Mouse (Mus musculus) cerebellum, adult 18-20 months (tissue): Measurements from ENCODE around the gene Tac2.

Experiments used
- DNase-seq, 2 experiments: peaks; one replicate each; pipeline ENCODE4 v3.0.0; 2021

The Tac2 gene

DNA sequence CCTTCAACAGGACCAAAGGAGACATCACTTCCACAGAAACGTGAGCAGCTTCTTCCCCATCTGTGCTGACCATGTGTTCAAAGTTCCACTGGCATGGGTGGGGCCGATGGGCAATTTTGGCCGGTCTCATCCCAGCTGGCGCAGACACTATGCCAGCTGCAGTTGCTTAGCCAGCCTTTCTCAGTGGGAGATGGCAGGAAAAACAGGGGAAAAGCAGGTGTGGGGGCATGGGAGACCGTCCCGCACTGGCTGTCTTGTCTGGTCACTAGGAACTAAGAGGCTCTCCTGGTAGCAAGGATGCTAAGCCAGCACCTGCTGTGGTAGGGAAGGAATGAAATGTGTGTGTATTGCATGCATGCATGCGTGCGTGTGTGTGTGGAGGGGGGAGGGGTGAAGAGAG lies 4.2 kb downstream of the Tac2 start:
- DNase-seq: no peak

DNA sequence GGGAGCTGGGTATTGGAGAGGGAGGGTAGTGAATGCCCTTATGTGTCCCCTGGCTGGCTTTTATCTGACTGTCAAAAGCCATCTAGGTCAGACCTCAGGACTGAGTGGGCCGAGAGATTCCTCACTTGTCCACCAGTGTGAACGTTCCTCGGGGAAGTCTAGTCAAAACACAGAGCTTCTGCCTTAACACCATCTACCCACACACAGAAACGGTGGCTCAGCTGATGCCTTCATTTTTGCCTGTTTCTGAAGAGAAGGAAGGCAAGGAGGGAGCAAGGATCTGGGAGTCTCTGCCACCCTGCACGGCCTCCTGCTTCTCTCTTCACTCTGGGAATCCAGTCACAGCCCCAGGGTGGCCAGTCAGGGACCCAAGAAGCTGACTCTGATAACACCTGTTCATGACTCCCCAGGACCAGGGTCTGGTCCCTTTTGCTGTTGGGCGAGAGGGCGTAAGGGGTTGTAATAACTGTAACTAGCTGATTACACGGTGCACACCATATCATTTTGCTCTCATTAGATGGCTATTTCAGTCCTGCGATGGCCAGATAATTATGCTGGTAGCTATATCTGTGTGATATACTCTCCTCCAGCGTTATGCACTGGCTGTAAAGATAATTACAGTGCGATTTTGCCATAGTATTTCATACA lies 6.1 kb downstream of the Tac2 start:
- DNase-seq: no peak

DNA sequence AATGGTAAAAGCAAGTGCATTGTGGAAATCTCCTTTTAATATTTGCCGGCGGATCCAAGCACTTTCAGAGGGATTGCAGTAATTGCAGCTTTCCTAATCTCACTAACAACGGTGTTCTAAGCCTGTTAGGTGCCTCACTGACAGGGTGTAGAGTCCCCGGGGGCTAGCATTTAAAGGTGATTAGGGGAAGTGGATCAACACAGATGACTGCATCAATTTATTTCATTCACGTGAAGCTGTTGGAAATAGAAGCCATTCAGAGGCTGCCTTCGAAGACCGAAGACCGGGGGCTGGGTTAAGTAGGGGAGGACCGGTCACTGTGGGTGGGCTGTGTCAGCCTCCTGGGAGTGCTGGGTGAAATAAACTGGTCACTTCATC lies 6.6 kb downstream of the Tac2 start:
- no peak for DNase-seq

DNA sequence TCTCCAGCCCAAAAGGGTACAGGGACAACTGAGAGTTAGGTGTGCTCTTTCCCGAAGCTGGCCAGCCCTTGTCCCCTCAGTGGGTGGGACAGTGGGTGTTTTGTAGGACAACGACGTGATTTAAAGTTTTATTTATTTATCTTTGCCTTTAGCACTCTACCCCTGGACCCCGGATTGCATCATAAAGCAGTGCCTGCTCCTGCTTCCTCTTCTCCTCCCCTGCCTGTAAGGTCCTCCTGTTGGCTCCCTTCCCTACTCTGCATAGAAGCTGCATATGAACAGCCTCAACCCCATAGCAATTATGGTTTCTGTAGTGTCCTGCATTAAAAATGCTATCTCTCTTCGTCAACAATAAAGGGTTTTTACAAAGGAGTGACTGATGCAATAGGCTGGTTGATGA lies 7.1 kb downstream of the Tac2 start:
- no peak for DNase-seq

DNA sequence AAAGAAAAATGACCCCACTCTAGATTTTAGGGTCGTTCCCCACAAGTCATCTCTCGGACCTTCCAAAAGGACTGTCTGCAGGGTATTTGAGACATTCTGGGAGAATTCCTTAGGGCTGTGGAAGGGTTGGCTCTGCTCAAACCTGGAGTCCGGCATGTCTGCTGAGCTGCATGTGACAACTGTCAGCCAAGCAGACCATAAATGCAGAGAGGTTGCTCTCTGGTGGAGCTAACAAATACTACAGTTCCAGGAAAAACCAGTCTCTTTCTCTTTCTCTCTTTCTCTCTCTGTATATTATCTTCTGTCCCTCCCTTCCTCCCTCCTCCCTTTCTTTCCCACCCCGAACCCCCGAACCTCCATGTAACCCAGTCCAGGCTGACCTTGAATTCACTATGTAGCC lies 10.2 kb downstream of the Tac2 start:
- DNase-seq: no peak

DNA sequence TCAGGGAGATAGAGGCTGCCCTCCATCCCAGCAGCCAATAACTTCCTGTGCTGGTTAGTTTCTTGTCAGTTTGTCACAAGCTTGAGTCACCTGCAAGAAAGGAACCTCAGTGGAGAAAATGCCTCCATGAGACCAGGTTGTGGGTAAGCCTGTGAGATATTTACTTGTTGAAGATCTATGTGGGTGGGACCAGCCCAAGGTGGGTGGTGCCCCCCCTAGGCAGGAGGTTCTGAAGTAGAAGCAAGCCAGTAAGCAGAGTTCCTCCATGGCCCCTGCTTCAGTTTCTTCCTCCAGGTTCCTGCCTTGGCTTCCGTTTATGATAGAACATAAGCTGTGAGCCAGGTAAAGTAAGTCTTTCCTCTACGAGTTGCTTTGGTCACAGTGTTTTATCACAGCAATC lies 12.0 kb downstream of the Tac2 start:
- no peak for DNase-seq

DNA sequence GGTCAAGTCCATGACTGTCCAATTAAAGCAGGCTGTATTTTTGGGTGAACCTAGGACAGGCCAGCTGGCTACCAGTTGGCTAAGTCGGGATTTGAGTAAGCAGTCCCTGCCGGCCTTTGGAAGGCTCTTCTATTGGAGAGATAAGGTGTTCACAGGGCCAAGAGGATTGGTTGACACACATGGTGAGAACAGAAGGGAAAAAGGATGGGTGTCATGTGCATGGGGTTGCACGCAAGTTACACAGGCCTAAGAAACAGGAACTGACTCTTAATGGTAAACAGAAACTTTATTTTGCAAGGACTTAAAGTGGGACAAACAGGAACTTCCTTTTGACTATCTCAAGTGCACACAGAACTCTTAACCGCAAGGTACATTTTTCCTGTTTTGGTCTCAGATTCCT lies 12.6 kb downstream of the Tac2 start:
- DNase-seq: no peak

DNA sequence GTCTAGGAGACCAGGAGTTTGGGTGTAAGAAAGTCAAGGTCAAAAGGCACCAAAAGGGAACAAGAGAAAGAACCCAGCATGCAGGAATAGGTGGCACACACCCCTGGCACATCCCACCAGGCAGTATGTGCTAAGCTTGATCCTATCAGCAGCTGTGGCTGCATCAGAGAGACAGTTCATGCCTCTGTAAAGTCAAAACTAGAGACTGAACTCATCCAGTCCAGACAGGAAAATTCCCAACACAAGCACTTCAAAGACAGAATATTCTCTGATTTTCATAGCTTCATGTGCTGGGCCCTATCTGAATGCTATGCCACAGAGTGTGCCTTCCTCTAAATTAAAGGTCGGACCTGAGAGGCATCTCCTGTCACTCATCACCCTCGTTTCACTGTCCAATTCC lies 13.3 kb downstream of the Tac2 start:
- DNase-seq: no peak

DNA sequence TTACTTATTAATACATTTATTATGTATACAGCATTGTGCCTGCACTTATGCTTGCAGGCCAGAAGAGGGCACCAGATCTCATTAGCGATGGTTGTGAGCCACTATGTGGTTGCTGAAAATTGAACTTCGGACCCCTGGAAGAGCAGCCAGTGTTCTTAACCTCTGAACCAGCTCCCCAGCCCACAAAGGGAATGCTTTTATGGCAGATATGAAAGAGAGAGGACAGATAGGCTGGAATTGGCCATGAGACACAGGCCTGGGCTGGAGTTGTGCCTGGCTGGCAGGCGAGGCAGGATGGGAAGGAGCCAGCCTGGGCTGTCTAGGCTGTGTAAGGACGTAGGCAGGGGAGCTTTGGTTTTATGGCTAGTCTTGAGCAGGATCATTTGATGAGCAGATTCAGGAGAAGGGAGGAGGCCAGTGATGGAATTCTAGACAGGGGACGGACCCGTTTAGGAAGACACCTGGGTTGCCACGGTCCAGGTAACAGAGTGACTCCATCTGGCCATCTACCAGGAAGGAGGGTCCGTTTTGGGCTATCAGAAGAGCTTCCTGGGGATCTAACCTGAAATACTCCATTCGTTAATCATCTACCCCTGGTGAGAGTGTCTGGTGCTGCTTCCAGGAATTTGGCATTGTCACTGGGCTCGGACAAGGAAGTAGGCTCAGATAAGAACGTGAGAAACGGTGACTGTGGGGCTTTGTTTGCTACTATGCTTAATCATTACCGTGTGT lies 14.0 kb downstream of the Tac2 start:
- DNase-seq: peak; percentile 42 to 43

DNA sequence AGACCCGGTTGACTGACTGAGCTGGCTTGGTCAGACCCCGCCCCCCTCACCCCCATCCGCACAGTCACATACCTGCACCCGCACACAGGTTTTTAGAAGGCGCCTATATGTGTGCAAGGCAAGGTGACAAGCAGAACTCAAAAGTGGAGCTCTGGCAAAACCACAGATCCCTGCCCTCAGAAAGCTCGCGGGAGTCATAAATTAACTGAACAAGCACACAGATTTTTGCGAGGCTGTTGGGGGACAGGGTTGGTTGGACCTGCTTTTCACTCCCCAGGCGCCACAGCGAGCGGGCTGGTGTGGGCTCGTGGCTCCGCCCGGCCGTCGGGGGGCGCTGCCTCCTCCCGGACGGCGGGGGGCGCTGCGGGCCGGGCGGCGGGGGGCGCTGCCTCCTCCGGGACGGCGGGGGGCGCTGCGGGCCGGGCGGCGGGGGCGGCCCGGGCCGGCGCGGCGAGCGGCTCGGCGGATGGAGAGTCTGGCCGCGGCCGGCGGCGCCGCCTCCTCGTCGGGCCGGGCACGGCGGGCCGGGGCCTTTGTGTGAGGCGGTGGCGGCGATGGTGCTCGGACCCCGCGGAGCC lies 14.9 kb downstream of the Tac2 start, which contains the start of gene Zbtb39:
Gene Zbtb39, plus strand, starts transcription at position 456 of the 578 bp plus-strand sequence.
- DNase-seq: peak; percentile 71 to 88

DNA sequence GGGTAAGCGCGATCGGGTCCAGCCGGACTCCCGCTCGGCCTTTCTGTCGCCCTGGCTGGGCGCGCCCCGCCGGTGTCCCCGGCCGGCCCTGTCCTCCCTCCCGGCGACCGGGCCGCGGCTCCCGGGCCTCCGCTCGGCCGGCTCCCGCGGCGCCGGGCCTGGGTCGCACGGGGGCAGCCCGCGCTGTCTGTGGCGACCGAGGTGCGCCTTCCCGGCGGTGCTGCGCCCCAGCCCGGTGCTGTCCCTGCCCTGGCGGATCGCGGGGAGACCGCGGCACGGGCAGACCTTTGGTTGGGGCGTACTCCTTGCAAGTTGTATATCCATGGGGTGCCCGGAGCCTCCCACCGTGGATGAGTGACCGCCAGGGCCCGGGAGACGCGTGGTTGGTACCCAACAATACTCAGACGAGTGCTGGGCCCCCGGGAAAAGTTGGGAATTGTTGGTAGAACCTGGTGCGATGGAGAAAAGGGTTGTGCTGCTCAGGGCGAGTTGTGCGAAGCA lies 15.4 kb downstream of the Tac2 start:
- DNase-seq: peak in 1 of 2 experiments; percentile 31

DNA sequence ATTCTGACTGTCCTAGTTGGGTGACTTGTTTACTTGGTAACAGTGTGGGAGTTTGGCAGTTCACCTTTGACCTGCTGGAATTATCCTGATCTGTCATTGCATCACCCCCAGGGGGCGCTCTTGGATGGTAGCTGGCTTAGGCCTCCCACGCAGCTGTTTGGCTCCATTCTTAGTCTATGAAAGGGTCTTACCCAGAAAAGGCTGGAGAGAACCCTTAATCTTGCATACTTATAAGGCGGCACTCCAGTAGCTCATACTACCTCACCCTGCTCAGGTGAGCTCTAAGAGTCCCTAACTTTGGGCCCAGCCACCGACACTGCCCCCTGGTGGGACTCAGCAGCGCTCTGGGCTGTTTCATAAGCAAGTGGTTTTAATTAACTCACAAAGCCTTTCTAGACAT lies 20.4 kb downstream of the Tac2 start:
- peak in 1 of 2 experiments; percentile 36 for DNase-seq

DNA sequence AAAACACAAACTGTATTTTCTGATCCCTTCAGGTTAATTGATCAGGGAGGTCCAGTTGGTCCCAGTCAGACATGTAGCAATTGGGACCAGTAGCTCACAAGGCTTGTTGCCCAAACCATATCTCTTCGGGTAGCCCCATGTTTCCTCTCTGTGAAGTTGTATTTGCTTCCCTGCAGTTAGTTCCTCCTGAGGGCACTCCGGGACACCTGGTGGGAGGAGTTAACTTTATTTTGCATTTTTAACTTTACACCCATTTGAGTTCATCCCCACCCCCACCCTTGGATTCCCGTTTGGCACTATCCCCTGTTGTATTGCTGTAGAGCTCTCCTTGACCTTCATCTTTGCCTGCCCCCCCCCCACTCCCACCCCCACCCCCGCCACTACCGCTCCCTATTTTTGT lies 21.6 kb downstream of the Tac2 start:
- DNase-seq: no peak

DNA sequence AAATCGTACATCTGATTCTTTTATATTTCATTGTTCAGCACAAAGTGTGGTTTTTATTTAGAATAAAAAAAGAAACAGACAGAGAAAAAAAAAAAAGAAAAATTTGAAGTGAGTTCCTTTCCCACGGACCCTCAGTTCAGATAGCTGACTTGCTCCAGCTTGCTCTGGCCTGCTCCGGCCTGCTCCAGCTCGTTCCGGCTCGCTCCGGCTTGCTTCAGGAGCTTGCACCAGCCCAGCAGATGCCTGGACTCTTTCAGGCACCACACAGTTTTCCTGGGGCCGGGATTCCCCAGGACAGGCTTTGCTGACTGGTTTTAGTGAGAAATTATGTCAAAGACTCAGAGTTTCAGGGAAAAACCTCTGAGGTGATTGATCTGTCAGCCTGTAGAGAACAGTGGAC lies 23.0 kb downstream of the Tac2 start:
- no peak for DNase-seq

DNA sequence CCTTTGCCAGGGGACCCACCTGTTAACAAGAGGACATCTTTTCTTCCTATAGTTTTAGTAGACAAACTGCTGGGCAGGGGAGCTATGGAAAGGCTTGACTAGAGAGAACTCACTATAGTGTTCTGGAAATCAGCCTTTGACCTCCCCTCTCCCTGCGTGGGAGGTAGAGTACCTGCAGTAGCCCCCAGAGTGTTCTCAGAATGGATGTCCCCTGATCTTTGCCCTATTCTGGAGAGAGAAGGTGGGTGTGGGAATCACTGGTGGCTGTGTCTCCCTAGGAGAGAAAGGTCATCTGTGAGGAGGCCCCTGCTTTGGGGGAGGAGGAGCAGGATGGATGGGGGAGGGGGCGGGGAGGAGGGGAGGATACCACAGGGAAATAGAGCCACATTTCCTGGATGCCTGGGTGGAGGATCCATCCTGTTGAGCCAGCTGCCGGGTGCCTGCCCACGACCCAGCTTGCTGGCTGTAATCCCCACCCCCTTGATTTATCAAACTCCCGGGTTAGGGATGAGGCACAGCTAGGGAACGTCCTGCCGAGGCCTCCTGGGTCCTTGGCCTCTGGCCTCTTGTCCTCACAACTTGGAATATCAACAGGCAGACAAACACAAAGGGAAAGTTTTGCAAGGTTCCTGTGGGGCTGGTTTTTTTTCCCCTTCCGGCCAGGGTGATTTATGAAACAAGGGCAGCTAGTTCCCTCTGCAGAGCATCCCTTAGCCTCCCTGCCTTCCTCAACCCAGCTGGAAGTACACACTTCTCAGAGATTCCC lies 24.8 kb downstream of the Tac2 start:
- DNase-seq: no peak

DNA sequence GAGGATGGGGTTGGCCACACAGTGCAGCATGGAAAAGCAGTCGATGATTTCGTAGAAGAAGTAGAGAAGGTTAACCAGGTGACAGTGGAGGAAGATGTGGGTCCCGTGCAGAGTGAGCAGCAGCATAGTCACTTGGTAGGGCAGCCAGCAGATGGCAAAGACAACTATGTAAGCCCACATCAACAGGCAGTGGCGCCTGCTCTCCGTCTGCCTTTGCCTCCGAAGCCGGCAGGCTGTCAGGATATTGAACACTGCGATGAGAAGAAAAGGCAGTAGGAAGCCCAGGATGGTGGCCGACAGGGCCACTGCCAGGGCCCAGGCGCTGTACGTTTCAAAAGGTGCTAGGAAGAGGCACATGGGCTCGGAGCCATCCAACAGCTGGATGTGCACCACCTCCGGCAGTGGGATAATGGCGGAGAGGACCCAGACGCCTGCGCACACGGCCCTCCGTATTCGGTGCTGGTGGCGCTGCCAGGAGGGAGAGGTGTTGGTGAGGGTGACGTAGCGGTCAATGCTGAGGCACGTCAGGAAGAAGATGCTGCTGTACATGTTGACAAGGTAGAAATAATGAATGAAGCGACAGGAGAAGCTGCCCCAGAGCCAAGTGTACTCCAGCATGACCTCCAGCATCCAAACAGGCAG lies 26.0 kb downstream of the Tac2 start:
- peak in 1 of 2 experiments; percentile 23 for DNase-seq

DNA sequence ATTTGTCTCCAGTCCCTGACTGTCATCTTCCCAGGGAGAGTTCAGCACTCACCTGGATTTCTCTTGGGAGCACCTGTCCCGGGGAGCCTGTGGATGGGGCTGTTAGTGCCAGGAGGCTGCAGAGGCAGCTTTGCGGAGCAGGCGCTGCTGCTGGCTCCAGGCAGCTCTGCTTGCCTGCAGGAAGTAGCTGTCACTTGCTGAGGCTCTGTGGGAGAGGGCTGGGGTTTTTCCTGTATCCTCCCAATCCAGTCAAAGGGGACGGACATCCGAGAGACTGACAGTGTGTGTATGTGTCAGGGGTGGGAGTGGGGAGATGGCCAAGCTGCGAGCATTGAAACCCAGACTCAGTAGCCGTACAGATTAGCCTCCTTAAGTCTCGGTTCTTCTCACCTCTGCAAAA lies 27.3 kb downstream of the Tac2 start, which contains the start of gene Gpr182:
Gene Gpr182, minus strand, starts transcription at position 185 of the 400 bp plus-strand sequence.
- no peak for DNase-seq

DNA sequence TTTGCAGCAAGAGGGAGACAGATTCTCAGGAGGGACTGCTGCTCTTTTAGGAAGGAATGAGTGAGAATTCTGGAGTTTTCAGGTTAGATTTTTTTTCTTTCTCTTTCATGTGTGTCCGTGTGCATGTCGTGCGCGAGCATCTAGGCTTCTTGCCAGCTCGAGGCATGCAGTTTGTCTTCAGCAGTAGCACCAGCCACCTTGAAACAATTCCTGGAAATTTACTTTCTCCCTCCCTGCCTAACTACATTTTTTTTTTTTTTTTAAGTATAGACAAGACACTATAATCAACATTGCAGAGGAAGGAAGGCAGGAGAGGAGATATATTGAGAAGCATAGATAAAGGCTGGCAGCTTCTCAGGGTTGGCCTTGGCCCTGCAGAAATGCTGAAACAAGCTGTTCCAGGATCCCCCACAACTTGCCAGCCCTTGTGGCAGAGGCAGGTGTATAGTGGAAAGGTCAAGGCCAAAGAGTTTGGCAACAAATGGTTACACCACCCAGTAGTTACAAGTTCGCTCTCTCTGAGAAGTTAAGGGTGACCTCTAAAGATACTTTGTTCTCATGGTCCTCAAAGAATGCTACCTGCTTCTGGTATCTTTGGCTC lies 30.4 kb downstream of the Tac2 start:
- no peak for DNase-seq

DNA sequence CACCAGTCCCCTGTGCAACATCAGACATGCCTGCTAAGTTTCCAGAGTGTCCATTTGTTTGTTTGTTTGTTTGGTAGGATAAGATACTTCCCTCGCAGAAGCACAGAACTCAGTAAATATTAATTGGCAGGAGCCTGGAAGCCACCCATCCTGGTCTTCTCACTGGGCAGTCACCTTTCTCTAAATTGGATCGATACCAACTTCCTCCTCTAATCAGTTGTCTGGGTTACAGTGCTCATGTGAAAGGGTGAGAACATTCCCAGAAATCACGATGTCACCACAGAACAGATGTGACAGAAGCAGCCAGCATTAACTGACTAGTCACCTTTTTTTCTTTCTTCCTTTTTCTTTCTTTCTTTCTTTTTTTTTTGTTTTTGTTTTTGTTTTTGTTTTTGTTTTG lies 31.0 kb downstream of the Tac2 start:
- no peak for DNase-seq

DNA sequence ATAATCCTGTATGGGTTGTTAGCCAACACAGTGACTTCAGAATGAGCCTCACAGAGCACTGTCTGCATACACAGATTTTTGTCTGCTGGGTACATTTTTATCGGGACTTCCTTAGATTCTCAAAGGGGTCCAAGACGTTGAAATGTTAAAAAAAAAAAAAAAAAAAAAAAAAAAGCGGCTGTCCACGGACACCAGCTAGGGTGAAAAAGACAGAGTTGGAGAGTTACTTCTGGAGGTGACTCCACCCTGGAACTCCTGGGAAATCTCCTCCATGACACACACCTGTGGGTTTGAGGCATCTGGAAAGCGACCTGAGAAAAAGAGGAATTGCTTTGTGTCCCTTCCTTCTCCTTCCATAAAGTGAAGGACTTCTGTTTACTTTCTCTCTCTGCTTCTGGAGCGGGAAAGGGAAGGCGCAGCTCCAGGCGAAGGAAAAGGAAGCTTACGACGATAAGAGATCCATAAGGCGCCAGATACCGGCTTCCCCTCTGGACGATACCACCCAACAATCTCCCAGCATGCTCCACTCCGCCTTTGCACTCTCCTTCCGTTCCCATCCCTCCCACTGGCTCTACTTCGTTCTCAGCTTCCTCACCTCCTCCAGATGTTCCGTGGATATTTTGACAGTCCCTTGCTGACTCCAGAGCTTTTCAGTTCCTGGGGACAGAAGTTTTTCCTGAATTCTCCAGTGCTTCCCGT lies 31.6 kb downstream of the Tac2 start:
- DNase-seq: no peak
